Mouse (Mus musculus): ENCODE results near the gene Zic3. TPM values are rescaled to one million over a fixed set of nuclear protein-coding genes. Genes with fewer than 3 reads are reported as not detected.

Zic3 gene
- total and polyA plus RNA-seq, 3 experiments, result not detected

DNA sequence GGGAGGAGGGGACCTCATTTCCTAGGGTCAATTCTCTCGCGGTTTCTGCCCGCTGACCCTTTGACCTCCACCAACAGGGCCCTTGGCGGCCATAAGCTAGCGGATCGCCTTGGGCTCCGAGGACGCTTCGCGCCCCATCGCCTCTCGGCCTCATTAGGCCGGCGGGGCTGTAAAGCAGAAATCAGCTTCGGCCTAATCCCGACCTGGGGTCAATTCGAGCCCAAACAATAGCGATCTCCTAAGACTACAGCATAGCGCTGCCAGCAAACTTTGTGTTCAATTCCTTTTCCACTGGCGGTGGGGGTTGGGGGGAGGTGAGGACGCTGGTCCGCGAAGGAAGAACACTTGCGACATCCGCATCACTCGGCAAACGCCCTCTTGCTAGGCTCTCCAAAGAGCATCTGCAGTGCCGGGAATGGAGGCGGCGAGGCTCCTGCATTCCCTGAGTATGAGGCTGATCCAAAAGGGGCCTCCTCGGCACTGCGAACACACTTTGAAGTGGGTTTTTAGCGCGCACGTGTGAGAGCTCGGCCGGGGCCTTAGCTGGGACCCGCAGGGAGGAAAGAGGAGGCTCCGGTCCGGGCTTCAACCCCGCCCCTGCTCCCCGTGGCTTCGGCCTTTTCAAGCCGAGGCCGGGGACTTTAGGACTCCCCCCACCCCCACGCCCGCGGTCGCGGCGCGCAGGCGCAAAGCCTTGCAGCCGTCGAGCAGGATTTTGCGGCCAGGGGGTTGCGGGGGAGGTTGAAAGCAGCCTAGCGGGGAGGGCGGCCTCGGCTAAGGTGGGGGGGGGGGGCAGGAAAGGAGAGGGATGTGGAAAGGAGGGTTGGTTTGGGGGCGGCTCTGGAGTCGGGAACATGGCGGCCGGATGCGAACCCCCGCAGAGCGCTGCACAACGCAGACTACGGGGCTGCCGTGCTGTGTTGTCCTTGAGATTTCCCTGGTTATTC is 15.8 kb downstream of the Zic3 start:
- 19% methylated on average over 69 of the region's 70 CpGs for WGBS
- Histone ChIP-seq H3K4me3 (no peak overlapping the region), H3K9ac (ENCODE audit: low read depth, low read length) (no peak overlapping the region), H3K27ac (no peak overlapping the region), H3K4me1 (ENCODE audit: control insufficient read depth, insufficient read depth, low read length) (no peaks in the 10 kb centered on the region), H3K79me2 (replicated peaks; ENCODE audit: control insufficient read depth, insufficient read depth, low read length) (no peaks in the 10 kb centered on the region), H3K27me3 (ENCODE audit: control insufficient read depth, insufficient read depth, low read length) (0 out of 2 replicates have a peak, but pooled peaks cover 1% of the 10 kb centered on the region), H3K36me3 (ENCODE audit: control insufficient read depth, insufficient read depth, low read length) (no peaks in the 10 kb centered on the region)
- no peak for DNase-seq
- TF ChIP-seq EP300 (IDR thresholded peaks at IDR 0.05; ENCODE audit: insufficient read depth, low read depth, low read length), result no peak
- no peak for TF ChIP-seq POLR2A (IDR thresholded peaks at IDR 0.05; ENCODE audit: insufficient read depth, low read depth, low read length)
- TF ChIP-seq CTCF (IDR thresholded peaks at IDR 0.05), result no peak
- intact Hi-C loops (cut with DNase I), result no loop called here

DNA sequence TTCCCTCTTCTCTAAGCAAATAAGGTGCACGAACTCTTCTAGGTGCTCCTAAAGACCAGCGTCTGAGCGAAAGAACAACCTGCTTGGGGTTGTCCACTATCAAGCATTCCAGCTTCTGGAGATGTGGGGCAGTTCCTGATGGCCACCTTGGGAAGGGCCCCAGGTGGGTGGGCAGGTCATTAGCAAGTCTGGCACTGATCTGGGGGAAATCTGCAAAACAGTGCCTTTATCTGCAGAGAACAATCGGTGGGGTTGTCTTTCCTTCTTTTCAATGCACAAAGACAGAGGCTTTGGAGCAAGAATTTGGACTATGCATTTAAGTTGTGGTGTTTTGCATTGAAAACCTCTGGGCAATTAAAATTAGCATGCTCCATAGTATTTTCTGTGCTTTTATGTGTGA is 17.2 kb downstream of the Zic3 start:
- Histone ChIP-seq H3K79me2 (replicated peaks; ENCODE audit: control insufficient read depth, insufficient read depth, low read length) (no peaks in the 10 kb centered on the region), H3K27ac (no peak overlapping the region), H3K9ac (ENCODE audit: low read depth, low read length) (no peak overlapping the region), H3K4me3 (no peak overlapping the region), H3K4me1 (ENCODE audit: control insufficient read depth, insufficient read depth, low read length) (no peaks in the 10 kb centered on the region), H3K36me3 (ENCODE audit: control insufficient read depth, insufficient read depth, low read length) (no peaks in the 10 kb centered on the region), H3K27me3 (ENCODE audit: control insufficient read depth, insufficient read depth, low read length) (0 out of 2 replicates have a peak, but pooled peaks cover 1% of the 10 kb centered on the region)
- intact Hi-C loops (cut with DNase I), result no loop called here
- DNase-seq, result no peak
- TF ChIP-seq EP300 (IDR thresholded peaks at IDR 0.05; ENCODE audit: insufficient read depth, low read depth, low read length), result no peak
- no peak for TF ChIP-seq CTCF (IDR thresholded peaks at IDR 0.05)
- TF ChIP-seq POLR2A (IDR thresholded peaks at IDR 0.05; ENCODE audit: insufficient read depth, low read depth, low read length), result no peak
- WGBS, result 50% methylated on average over 4 of the region's 4 CpGs

DNA sequence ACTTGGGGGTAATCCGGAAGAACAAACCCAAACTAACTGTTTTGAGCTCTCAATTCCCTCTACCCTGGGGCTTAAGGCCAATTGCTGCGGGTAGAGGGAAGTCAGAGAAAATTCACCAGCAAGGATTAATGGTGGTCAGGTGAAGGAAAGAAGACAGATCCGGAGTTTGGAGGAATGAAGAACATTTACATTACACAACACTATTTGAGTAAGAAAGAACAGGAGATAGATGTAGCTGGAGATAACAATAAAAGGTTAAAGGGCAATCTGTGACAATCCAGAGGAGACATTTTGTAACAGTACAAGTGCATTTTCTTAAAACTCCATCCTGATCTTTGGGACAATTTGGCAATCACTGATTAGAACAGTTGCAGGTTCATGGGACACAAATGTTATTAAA is 19.4 kb downstream of the Zic3 start:
- Histone ChIP-seq H3K9ac (ENCODE audit: low read depth, low read length) (no peak overlapping the region), H3K27ac (no peak overlapping the region), H3K4me1 (ENCODE audit: control insufficient read depth, insufficient read depth, low read length) (no peaks in the 10 kb centered on the region), H3K79me2 (replicated peaks; ENCODE audit: control insufficient read depth, insufficient read depth, low read length) (no peaks in the 10 kb centered on the region), H3K4me3 (no peak overlapping the region), H3K36me3 (ENCODE audit: control insufficient read depth, insufficient read depth, low read length) (no peaks in the 10 kb centered on the region), H3K27me3 (ENCODE audit: control insufficient read depth, insufficient read depth, low read length) (0 out of 2 replicates have a peak, but pooled peaks cover 1% of the 10 kb centered on the region)
- DNase-seq, result no peak
- intact Hi-C loops (cut with DNase I), result no loop called here
- WGBS, result 63% methylated on average over 3 of the region's 3 CpGs
- no peak for TF ChIP-seq CTCF (IDR thresholded peaks at IDR 0.05)
- TF ChIP-seq POLR2A (IDR thresholded peaks at IDR 0.05; ENCODE audit: insufficient read depth, low read depth, low read length), result no peak
- no peak for TF ChIP-seq EP300 (IDR thresholded peaks at IDR 0.05; ENCODE audit: insufficient read depth, low read depth, low read length)

DNA sequence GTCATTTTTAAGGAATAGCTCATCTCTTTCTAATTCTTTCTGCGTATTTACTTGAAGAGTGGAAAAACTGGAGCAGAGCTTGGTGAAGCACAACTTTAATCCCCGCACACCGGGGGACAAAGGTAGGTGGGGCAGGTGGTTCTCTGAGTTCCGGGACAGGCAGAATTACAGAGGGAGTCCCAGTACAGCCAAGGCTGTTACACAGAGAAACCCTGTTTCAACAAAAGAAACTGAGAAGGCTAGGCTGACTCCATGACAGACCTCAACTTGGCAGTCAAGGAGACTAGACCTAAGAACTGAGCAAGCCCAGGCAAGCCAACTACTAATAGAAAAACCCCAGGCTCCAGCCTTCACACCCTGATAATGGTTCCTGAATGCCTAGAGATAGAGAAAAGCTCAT is 20.0 kb downstream of the Zic3 start:
- Histone ChIP-seq H3K4me3 (no peak overlapping the region), H3K27me3 (ENCODE audit: control insufficient read depth, insufficient read depth, low read length) (0 out of 2 replicates have a peak, but pooled peaks cover 1% of the 10 kb centered on the region), H3K27ac (no peak overlapping the region), H3K79me2 (replicated peaks; ENCODE audit: control insufficient read depth, insufficient read depth, low read length) (no peaks in the 10 kb centered on the region), H3K9ac (ENCODE audit: low read depth, low read length) (no peak overlapping the region), H3K36me3 (ENCODE audit: control insufficient read depth, insufficient read depth, low read length) (no peaks in the 10 kb centered on the region), H3K4me1 (ENCODE audit: control insufficient read depth, insufficient read depth, low read length) (no peaks in the 10 kb centered on the region)
- WGBS, result 67% methylated on average over 4 of the region's 4 CpGs
- intact Hi-C loops (cut with DNase I), result no loop called here
- DNase-seq, result no peak
- no peak for TF ChIP-seq CTCF (IDR thresholded peaks at IDR 0.05)
- TF ChIP-seq EP300 (IDR thresholded peaks at IDR 0.05; ENCODE audit: insufficient read depth, low read depth, low read length), result no peak
- TF ChIP-seq POLR2A (IDR thresholded peaks at IDR 0.05; ENCODE audit: insufficient read depth, low read depth, low read length), result no peak
